Mouse (Mus musculus): ENCODE measurements at regions not wholly inside any gene's neighbourhood (a gene's known extent, or its start where the extent isn't known, plus 50 kb on each side); places are given as distances from the start of the nearest gene placed in this dataset.
A peak's percentile ranks its signal among the peaks of the same experiment; 100 is the strongest.

- no peak for DNase-seq (ENCODE audit: low read depth, low spot score)
Observed at GRCm38 (mm10) chr16:87783561-87784304, 85.0 kb downstream of the Bach1 start.

- DNase-seq (ENCODE audit: low read depth, low spot score) = no peak
Observed at GRCm38 (mm10) chr16:87784405-87784994, 85.8 kb downstream of the Bach1 start.

GRCm38 (mm10) chr16:87789539-87789938 is 90.8 kb downstream of the Bach1 start:
- DNase-seq (ENCODE audit: low read depth, low spot score) = no peak

GRCm38 (mm10) chr16:87789957-87790356 is 91.2 kb downstream of the Bach1 start:
- DNase-seq (ENCODE audit: low read depth, low spot score) = no peak

- peak; percentile 20 for DNase-seq (ENCODE audit: low read depth, low spot score)
Observed at GRCm38 (mm10) chr16:87796514-87797248, 97.9 kb downstream of the Bach1 start.

- DNase-seq (ENCODE audit: low read depth, low spot score) = no peak
Observed at GRCm38 (mm10) chr16:87802317-87802716, 103.6 kb downstream of the Bach1 start.

- DNase-seq (ENCODE audit: low read depth, low spot score) = no peak
Observed at GRCm38 (mm10) chr16:87817590-87817989, 118.8 kb downstream of the Bach1 start.

- DNase-seq (ENCODE audit: low read depth, low spot score) = no peak
Observed at GRCm38 (mm10) chr16:87834296-87834695, 135.6 kb downstream of the Bach1 start.

GRCm38 (mm10) chr16:87840949-87841546 is 142.3 kb downstream of the Bach1 start:
- DNase-seq (ENCODE audit: low read depth, low spot score) = peak; percentile 29
